Mouse (Mus musculus): ENCODE data around the gene Guca1a. TPM values are rescaled to one million over a fixed set of nuclear protein-coding genes. Genes with fewer than 3 reads are reported as not detected.

Gene Guca1a
- polyA plus RNA-seq, 1 experiment from 2014 or later = 5.8 TPM

DNA sequence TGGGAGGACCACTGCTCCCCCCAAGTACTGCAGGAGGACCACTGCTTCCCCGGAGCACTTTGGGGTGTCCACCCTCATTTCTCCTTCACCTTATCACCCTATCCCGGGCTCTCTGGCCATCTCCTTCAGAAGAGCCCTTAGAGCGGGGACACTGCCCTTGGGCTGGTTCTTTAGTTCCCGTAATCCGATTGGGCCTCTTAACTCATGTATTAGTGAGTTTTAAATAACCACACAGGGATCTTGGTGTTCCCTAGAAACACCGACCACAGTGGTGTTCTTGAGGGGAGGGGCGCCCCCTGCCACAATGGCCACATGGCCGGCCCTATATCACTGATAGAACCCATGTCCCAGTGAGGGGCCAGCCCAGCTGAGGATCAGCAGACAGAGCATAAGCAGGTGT, 1.3 kb downstream of the Guca1a start:
- Histone ChIP-seq H3K27ac (replicated peaks) (no peak overlapping the region), H3K9me3 (replicated peaks) (no peaks in the 10 kb centered on the region), H3K27me3 (ENCODE audit: low read depth, poor library complexity, severe bottlenecking) (peaks cover 75% of the 10 kb centered on the region), H3K4me1 (peaks cover 39% of the 10 kb centered on the region), H3K36me3 (no peaks in the 10 kb centered on the region), H3K4me3 (no peak overlapping the region)
- 85% methylated on average over 8 of the region's 8 CpGs for WGBS
- no peak for DNase-seq (ENCODE audit: low spot score)

DNA sequence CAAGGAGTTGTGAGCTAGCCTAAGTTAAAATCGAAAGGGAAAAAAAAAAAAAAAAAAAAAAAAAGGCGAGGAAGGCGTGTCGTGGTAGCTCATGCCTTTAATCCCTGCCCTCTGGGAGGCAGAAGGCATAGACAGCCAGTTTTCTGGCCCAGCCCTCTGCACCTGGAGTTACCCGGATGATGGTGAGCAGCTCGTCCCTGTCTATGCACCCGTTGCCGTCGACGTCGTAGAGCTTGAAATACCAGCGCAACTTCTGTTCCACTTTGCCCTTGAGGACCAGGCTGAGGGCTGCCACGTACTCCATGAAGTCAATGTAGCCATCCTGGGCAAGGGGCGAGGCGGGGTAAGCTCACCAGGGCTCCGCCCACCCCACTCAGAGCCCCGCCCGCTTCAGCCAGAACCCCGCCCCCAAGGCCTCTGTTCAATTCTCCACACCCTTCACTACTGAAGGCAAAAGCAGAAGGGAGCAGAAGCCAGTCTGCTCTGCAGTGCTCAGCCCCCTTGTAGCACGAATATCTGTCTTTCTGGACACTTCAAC, 4.9 kb downstream of the Guca1a start:
- WGBS = 5% methylated on average over 17 of the region's 20 CpGs
- H3K4me3 ChIP-seq = peak overlapping the region; percentile 38

GRCm38 (mm10) chr17:47394223-47394869, 6.0 kb downstream of the Guca1a start:
- Histone ChIP-seq H3K27me3 (ENCODE audit: low read depth, poor library complexity, severe bottlenecking) (peaks cover 63% of the 10 kb centered on the region), H3K36me3 (no peaks in the 10 kb centered on the region), H3K27ac (replicated peaks) (no peak overlapping the region), H3K4me3 (peak overlapping the region; percentile 38), H3K9me3 (replicated peaks) (no peaks in the 10 kb centered on the region), H3K4me1 (peaks cover 23% of the 10 kb centered on the region)
- DNase-seq (ENCODE audit: low spot score) = peak; percentile 35
- WGBS = 26% methylated on average over 24 of the region's 24 CpGs

More for the DNA sequence above, 4.9 kb downstream of the Guca1a start:
- Histone ChIP-seq H3K27me3 (ENCODE audit: low read depth, poor library complexity, severe bottlenecking) (peaks cover 73% of the 10 kb centered on the region), H3K9me3 (replicated peaks) (no peaks in the 10 kb centered on the region), H3K36me3 (no peaks in the 10 kb centered on the region), H3K27ac (replicated peaks) (0 out of 2 replicates have a peak overlapping the region, but pooled peaks have one; percentile 10), H3K4me1 (peaks cover 33% of the 10 kb centered on the region)
- DNase-seq (ENCODE audit: low spot score) = peak; percentile 72

GRCm38 (mm10) chr17:47386649-47387048, 13.7 kb downstream of the Guca1a start:
- Histone ChIP-seq H3K36me3 (peaks cover 11% of the 10 kb centered on the region), H3K27me3 (ENCODE audit: low read depth, poor library complexity, severe bottlenecking) (no peaks in the 10 kb centered on the region), H3K27ac (replicated peaks) (no peak overlapping the region), H3K9me3 (replicated peaks) (peaks cover 10% of the 10 kb centered on the region; the same call in 1 of the 2 replicates), H3K4me1 (peaks cover 18% of the 10 kb centered on the region), H3K4me3 (no peak overlapping the region)
- 67% methylated on average over 4 of the region's 4 CpGs for WGBS
- DNase-seq (ENCODE audit: low spot score) = peak; percentile 46

DNA sequence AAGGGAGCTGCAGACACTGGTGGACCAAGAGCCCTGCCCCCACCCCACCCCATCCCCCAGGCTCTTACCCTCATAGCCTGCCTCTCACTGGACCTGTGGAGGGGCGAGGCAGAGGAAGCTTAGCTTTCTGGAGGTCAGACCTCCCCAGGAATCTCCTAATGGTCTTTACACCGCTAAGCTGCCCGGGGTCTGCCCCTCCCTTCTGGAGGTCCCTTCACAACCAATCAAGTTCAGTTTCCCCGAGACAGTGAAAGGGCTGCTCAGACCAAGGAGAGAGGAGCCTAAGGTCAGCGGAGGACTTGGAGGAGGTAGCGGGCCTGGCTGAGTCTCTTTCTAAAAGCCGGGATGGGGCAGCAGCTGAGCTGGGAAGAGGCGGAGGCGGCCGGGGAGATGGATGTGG, 15.2 kb downstream of the Guca1a start, which contains the start of gene Guca1b:
Guca1b (plus strand) TSS at position 249 of the 400 bp plus-strand sequence.
- Histone ChIP-seq H3K4me1 (peaks cover 26% of the 10 kb centered on the region), H3K27me3 (ENCODE audit: low read depth, poor library complexity, severe bottlenecking) (no peaks in the 10 kb centered on the region), H3K4me3 (peak within 1 kb of the TSS; percentile 14; the same call in 1 of the 2 replicates), H3K9me3 (replicated peaks) (peaks cover 10% of the 10 kb centered on the region; the same call in 1 of the 2 replicates), H3K27ac (replicated peaks) (no peak within 1 kb of the TSS; the same call in 1 of the 2 replicates), H3K36me3 (peaks cover 22% of the 10 kb centered on the region)
- no peak for DNase-seq (ENCODE audit: low spot score)
- 26% methylated on average over 10 of the region's 10 CpGs for WGBS

GRCm38 (mm10) chr17:47384064-47384463, 16.3 kb downstream of the Guca1a start:
- peaks cover 33% of the 10 kb centered on the region for H3K36me3 ChIP-seq
- no peak for DNase-seq (ENCODE audit: low spot score)
- WGBS = 94% methylated on average over 3 of the region's 3 CpGs
- H3K27me3 ChIP-seq (ENCODE audit: low read depth, poor library complexity, severe bottlenecking) = no peaks in the 10 kb centered on the region
- peaks cover 26% of the 10 kb centered on the region for H3K4me1 ChIP-seq
- no peak overlapping the region for H3K4me3 ChIP-seq
- peaks cover 10% of the 10 kb centered on the region; the same call in 1 of the 2 replicates for H3K9me3 ChIP-seq (replicated peaks)
- no peak overlapping the region for H3K27ac ChIP-seq (replicated peaks)

DNA sequence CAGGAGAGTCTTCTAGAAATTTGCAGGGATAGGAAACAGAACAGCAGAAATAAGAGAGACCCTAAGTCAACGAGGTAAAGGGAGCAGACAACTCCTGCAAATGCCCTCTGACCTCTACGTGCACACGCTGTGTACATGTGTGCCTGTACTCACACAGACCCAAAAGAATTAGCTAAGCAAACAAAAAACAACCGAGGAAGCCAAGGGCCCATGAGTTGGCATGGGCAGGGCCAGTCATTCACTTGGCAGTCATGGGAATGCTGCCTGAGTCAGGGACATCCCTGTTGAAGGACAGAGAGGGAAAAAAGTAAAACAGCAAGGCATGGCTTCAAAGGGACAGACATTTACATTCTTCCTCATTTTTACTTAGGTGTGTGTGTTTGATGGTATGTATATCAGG, 17.1 kb downstream of the Guca1a start:
- peaks cover 26% of the 10 kb centered on the region for H3K4me1 ChIP-seq
- peaks cover 10% of the 10 kb centered on the region; the same call in 1 of the 2 replicates for H3K9me3 ChIP-seq (replicated peaks)
- WGBS = 91% methylated on average over 4 of the region's 4 CpGs
- no peak for DNase-seq (ENCODE audit: low spot score)
- H3K4me3 ChIP-seq = no peak overlapping the region
- H3K36me3 ChIP-seq = peaks cover 41% of the 10 kb centered on the region
- H3K27me3 ChIP-seq (ENCODE audit: low read depth, poor library complexity, severe bottlenecking) = no peaks in the 10 kb centered on the region
- no peak overlapping the region for H3K27ac ChIP-seq (replicated peaks)

GRCm38 (mm10) chr17:47381917-47382316, 18.5 kb downstream of the Guca1a start:
- no peak for DNase-seq (ENCODE audit: low spot score)
- peaks cover 10% of the 10 kb centered on the region; the same call in 1 of the 2 replicates for H3K9me3 ChIP-seq (replicated peaks)
- H3K4me1 ChIP-seq = peaks cover 26% of the 10 kb centered on the region
- peaks cover 54% of the 10 kb centered on the region for H3K36me3 ChIP-seq
- H3K4me3 ChIP-seq = no peak overlapping the region
- WGBS = 68% methylated on average over 11 of the region's 11 CpGs
- H3K27ac ChIP-seq (replicated peaks) = peak overlapping the region; percentile 59; the same call in 1 of the 2 replicates
- H3K27me3 ChIP-seq (ENCODE audit: low read depth, poor library complexity, severe bottlenecking) = no peaks in the 10 kb centered on the region

- DNase-seq (ENCODE audit: low spot score) = no peak
- 84% methylated on average over 15 of the region's 15 CpGs for WGBS
- peaks cover 80% of the 10 kb centered on the region for H3K36me3 ChIP-seq
These were observed 22.3 kb downstream of the Guca1a start for GRCm38 (mm10) chr17:47378133-47378532.

DNA sequence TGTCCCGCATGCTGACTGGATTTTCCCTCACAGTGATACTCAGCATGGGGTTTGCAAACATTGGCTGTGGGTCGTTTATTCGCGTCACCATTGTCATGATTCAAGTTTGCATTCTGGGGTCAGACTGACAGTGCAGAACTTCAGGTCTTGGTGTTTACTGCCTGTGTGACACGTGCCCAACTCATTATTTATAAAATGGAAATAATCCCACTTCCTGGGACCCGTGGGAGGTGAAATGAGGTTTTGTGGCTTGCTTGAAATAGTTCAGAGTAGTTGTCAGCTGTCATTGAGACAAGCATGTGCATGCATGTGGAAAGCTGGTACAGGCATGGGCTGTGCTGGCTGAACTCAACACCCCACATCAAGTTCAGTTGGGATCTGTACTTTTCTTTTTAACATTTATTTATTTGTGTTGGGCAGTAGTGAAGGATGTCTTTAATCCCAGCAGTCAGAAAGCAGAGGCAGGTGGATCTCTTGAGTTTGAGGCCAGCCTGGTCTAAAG, 23.6 kb downstream of the Guca1a start:
- DNase-seq (ENCODE audit: low spot score) = no peak
- Histone ChIP-seq H3K27me3 (ENCODE audit: low read depth, poor library complexity, severe bottlenecking) (no peaks in the 10 kb centered on the region), H3K36me3 (peaks cover 92% of the 10 kb centered on the region), H3K27ac (replicated peaks) (no peak overlapping the region), H3K4me3 (no peak overlapping the region), H3K4me1 (peaks cover 10% of the 10 kb centered on the region), H3K9me3 (replicated peaks) (no peaks in the 10 kb centered on the region)
- 94% methylated on average over 6 of the region's 6 CpGs for WGBS

More at GRCm38 (mm10) chr17:47378133-47378532, 22.3 kb downstream of the Guca1a start:
- no peak overlapping the region for H3K27ac ChIP-seq (replicated peaks)
- no peaks in the 10 kb centered on the region for H3K9me3 ChIP-seq (replicated peaks)
- H3K27me3 ChIP-seq (ENCODE audit: low read depth, poor library complexity, severe bottlenecking) = no peaks in the 10 kb centered on the region
- H3K4me1 ChIP-seq = peaks cover 14% of the 10 kb centered on the region
- no peak overlapping the region for H3K4me3 ChIP-seq

GRCm38 (mm10) chr17:47373991-47374390, 26.4 kb downstream of the Guca1a start:
- Histone ChIP-seq H3K27me3 (ENCODE audit: low read depth, poor library complexity, severe bottlenecking) (no peaks in the 10 kb centered on the region), H3K4me3 (no peak overlapping the region), H3K9me3 (replicated peaks) (no peaks in the 10 kb centered on the region), H3K4me1 (peaks cover 25% of the 10 kb centered on the region), H3K36me3 (peaks cover 69% of the 10 kb centered on the region), H3K27ac (replicated peaks) (no peak overlapping the region)
- no peak for DNase-seq (ENCODE audit: low spot score)
- 89% methylated on average over 6 of the region's 6 CpGs for WGBS

DNA sequence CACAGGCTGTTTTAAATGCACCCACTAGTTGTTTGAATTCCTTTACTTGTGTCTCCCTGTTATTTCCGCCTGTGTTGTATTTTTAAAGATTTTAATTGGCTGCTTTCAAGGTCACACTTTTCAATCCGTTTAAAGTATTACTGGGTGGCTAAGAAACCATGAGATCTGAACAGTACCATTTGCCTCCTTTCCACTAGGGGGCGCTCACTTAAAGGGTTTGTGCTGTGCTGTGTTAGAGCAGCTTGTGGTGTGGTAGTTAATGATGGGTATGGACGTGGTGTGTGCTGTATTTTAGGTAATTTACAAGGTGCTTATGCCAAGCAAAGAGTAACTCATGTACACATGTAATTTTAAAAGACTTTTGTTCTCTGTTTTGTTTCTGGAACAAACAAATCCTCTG, 28.9 kb downstream of the Guca1a start:
- no peak overlapping the region for H3K27ac ChIP-seq (replicated peaks)
- 16% methylated on average over 4 of the region's 4 CpGs for WGBS

DNA sequence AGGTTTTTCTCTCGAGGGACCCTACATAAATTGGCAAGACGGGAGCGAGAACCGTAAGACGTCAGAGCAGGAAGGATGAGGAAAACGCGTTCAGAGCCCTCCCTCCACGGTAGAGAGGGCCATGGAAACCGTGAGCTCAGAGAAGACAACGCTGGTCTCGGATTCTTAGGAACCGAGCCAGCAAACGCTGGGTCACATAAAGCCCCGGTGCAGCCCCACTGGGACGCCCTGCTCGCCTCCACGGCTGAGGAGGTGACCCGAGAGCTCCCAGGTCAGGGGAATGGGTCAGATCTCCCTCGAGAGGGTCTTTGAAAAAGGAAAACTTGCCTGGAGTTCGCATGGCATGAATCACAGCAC, 31.3 kb downstream of the Guca1a start:
- DNase-seq (ENCODE audit: low spot score) = no peak
- peaks cover 34% of the 10 kb centered on the region for H3K27me3 ChIP-seq (ENCODE audit: low read depth, poor library complexity, severe bottlenecking)
- peak overlapping the region; percentile 78 for H3K27ac ChIP-seq (replicated peaks)
- 2% methylated on average over 20 of the region's 20 CpGs for WGBS
- peaks cover 25% of the 10 kb centered on the region for H3K4me1 ChIP-seq
- H3K36me3 ChIP-seq = peaks cover 21% of the 10 kb centered on the region
- H3K9me3 ChIP-seq (replicated peaks) = no peaks in the 10 kb centered on the region
- peak overlapping the region; percentile 85 for H3K4me3 ChIP-seq

More for the DNA sequence above, 28.9 kb downstream of the Guca1a start:
- Histone ChIP-seq H3K4me3 (no peak overlapping the region), H3K27me3 (ENCODE audit: low read depth, poor library complexity, severe bottlenecking) (peaks cover 13% of the 10 kb centered on the region), H3K4me1 (peaks cover 25% of the 10 kb centered on the region), H3K9me3 (replicated peaks) (no peaks in the 10 kb centered on the region), H3K36me3 (peaks cover 45% of the 10 kb centered on the region)
- DNase-seq (ENCODE audit: low spot score) = peak; percentile 65
